Mouse (Mus musculus) small intestine, adult 2 months (tissue): ENCODE results near the gene Ppm1b.

Experiments used
- CTCF ChIP-seq: fragments of 200-500 bp; IDR thresholded peaks from 2 replicates; pipeline ENCODE4 v1.5.1; 2012; ENCODE audit warnings: low read depth, mild to moderate bottlenecking, control low read depth, inconsistent platforms, low read length, moderate library complexity, mixed read lengths; ENCODE audit not compliant: insufficient replicate concordance, insufficient read length; ENCODE audit errors: extremely low read depth
- POLR2A ChIP-seq: fragments of 200-500 bp; IDR thresholded peaks from 2 replicates; pipeline ENCODE4 v1.6.1; 2012; ENCODE audit warnings: low read depth, mild to moderate bottlenecking, control low read depth, inconsistent platforms, low read length, moderate library complexity

DNA sequence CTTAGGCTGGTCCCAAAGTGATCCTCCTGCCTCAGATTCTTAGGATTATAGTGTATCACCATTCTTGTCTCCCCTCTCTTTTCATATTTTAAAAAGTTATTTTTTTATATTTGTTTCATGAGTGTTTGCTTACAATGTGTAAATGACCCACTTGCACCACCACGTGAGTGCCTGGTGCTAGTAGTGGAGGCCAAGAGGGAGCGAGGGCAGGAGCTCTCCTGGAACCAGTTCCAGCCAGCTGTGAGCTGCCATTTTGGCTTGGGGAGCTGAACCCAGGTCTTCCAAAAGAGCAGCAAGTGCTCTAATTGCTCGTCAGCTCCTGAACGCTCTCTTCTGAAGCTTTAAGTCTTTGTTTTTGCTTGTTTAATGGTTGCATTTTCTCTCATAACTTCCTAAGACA is 3.6 kb downstream of the Ppm1b start:
- no peak for TF ChIP-seq CTCF
- TF ChIP-seq POLR2A = no peak
